Mouse (Mus musculus): Measurements from ENCODE around the gene Zfp819.

DNA sequence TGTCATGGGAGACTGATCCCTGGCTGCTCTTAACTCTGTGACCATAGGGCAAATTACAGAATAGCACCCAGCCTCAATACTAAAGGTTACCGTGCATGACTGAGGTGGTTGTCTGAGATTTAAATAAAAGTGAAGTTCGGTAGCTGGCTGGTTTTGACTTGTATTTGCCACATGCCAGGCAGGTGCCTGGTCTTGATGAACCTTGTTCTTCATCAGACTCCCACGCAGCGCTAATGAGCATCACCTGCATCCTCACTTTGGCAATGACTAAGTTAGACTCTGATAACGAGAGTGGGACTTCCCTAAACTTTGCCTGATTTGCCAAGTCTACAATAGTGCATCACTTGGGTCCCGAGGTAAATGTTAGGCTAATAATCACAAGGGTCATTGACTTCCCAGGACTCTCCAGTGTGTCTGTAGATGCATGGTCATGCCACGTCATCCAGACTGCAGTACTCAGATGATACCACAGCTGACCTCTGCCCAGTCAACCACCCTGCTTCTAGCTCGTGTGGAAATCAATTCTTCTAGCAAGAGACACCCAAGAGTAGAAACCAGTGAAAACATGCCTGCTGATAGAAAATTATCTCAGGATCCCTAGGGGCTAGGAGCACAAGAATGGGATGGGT lies 18.9 kb downstream of the Zfp819 start:
- TF ChIP-seq TAL1 (IDR thresholded peaks at IDR 0.05; ENCODE audit: low read length) (no peak), GATA1 (IDR thresholded peaks at IDR 0.05; ENCODE audit: low read length) (no peak)

All from erythroblast, embryonic 14.5 days (primary cell).